Mouse (Mus musculus) erythroid progenitor cell, adult 5-6 weeks (primary cell): ENCODE measurements around the gene Fosl2. TPM values are rescaled to one million over a fixed set of nuclear protein-coding genes. Genes with fewer than 3 reads are reported as not detected.

Source experiments
- ATAC-seq: replicated peaks from 2 replicates; pipeline ENCODE4 v1.8.0; 2016; ENCODE audit warnings: moderate number of reproducible peaks, mild to moderate bottlenecking, moderate TSS enrichment, inconsistent platforms; ENCODE audit not compliant: poor library complexity, low FRiP score, severe bottlenecking
- total RNA-seq, 2 experiments: library from RNA; stranded (forward) in 1 of 2; stranded (reverse) in 1 of 2; fragments of 150-400 nt in 1 of 2; fragments of 186-747, 209-891 nt in 1 of 2; gene quantifications; 2 replicates each; pipeline versions ENCODE4 v1.2.3 to v1.2.4; 2015 to 2017; ENCODE audit warnings: low replicate concordance in 2 of 2

The Fosl2 gene
- 7.9 and 12.2 TPM in 2 replicates for total RNA-seq (2015; ENCODE audit: low replicate concordance)
- total RNA-seq (2017; ENCODE audit: low replicate concordance): 2.4 and 2.9 TPM in 2 replicates

GRCm38 (mm10) chr5:32135336-32136206, at the start of gene Fosl2:
Gene Fosl2, plus strand, starts transcription at chr5:32135801.
- no peak for ATAC-seq

GRCm38 (mm10) chr5:32085971-32086370, 49.6 kb upstream of the Fosl2 start:
- no peak for ATAC-seq

DNA sequence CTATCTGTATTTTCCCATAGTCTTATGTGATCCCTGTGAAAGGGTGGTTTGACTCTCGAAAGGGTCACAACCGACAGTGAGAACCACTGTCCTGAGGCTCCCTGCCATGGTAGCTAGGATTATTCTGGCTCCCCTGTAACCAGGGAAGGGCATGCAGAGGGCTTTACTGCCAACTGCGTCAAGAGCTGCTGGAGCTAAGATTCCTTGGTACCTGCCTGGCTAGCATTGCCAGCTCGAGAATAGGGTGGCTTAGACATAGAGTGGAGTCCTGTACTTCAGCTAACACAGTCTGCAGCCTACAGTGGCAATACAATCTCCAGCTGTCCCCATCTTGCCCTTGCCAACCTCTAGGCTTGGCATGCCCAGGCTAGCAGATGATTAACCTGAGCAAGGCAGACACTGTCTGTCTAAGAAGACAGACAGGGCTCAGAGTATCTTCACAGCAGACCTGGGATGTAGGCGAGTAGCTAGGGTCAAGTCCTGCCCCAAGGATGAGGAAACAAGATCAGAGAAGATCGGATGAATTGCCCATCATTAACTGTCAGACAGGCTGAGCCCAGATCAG, 49.0 kb upstream of the Fosl2 start:
- no peak for ATAC-seq

DNA sequence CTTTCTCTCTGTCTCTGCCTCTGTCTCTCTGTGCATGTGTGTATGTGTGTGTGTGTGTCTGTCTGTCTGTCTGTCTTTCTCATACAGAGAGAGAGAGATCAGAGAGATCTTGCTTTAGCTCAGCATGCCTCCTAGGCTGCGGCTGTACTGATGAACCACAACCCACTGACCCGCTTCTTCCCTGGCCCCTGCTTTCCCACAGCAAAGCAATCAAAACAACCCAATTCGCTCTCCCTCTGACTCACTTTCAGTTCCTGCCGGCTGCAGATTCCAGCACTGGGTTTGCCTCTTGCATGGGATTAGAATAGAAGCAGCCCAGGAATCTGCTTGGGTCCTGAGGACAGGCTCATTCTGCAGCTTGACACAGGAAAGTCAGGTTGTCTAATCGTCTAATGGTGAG, 46.1 kb upstream of the Fosl2 start:
- no peak for ATAC-seq

GRCm38 (mm10) chr5:32092281-32092680, 43.3 kb upstream of the Fosl2 start:
- no peak for ATAC-seq

DNA sequence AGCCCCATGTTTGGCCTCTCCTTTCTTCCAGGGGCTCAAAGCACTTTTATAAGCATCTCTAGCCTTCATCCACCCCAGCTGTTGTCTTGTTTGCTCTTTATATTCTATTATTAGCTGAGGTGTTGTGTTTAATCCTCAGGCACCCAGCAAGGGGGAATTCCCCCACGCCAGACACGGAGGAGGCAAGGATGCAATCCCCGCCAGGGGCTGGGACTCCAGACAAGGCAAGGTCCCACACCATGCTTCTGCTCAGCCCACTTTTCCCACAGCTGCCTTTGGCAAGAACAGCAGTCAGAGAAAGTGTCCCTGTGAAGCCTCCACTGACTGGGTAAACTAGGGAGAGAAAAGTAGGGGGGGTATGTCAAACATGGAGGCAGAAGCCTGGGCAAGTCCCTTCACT, 36.9 kb upstream of the Fosl2 start:
- no peak for ATAC-seq

GRCm38 (mm10) chr5:32102484-32102883, 33.1 kb upstream of the Fosl2 start:
- ATAC-seq: no peak

GRCm38 (mm10) chr5:32102971-32103431, 32.6 kb upstream of the Fosl2 start:
- no peak for ATAC-seq

GRCm38 (mm10) chr5:32103545-32103944, 32.1 kb upstream of the Fosl2 start:
- ATAC-seq: no peak

DNA sequence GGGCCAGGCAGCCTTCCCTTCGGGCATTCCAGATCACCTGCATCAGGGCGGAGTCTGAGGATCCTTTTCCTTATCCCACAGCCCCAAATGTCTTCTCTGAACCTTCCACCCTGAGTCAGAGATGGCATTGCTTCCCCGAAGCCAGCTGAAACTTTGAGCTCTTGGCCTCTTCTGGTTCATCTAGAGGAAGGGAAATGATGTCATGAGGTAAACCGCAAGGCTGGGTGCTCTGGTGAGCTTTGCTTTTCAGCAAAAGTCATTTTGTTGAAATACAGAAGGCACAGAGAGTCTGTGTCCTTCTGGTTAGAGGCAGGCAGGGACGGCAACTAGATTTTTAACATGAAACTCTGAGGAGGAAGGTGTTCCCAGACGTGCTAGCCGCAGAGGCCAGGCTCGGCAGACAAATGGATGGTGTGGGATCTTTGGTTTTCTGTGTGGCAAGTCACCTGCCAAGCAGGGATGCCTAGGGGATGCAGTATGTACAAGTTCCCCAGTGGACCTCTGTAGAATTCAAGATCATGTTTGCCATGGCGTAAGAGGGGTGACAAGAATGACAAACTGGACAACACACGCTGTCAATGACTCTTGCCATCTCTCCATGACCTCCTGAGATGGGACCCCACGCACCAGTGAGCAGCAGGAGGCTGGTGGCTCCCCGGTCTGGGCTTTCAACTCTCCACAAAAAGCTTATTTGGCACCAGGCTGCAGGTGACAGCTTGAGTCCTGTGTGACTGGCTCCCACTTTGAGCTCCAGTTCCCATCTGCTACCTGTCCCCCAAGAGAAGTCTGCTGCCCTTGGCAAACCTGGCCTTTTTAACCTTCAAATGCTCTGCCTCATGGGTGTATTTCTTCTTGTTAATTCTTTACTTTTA, 31.2 kb upstream of the Fosl2 start:
- ATAC-seq: no peak

DNA sequence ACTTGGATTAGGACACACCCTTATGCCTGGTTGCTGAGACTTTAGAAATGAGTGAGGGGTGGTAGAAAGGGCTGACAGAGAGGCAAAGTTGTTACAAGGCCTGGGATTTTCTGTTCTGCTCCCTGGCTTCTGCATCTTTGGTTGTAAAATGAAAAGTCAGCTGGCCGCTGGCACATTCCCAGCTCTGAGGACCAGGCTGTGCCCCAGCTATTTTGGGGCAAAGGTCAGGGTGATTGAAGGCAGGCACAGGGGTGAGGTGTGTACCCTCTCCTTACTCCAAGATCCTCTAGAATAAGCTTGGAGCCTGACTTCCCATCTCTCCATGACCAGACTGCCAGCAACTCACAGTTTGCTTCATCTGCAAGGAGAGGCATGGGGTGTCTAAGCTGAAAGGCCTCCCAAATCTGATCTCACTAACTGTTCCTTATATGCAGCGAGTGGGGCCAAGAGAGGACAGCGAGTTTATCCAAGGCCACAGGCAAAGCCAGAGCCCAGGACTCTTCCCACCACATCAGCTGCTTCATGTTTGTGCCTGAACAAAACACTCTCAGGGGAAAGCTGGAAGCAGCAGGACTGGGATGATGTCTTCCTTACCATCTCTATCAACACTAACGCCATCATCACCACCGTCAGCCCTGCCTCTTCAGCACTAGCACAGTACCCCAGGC, 29.0 kb upstream of the Fosl2 start:
- no peak for ATAC-seq

DNA sequence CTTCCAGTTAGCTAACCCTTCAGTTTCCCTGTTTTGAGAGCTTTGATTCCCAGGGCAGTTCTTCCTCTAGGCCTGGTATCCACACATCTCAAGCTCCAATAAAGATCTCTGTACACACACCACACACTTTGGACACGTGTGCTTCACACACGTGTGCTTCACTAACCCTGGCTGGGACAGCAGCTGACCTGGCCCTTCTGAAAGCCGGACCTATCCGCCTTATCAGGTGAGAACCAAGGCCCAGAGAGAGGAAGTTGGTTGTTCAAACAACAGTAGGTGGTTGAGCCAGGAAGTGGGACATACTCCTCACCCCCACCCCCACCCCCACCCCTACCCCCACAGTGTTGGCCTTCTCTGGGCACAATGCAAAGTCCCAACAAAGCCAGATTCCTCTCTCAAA, 24.9 kb upstream of the Fosl2 start:
- no peak for ATAC-seq

DNA sequence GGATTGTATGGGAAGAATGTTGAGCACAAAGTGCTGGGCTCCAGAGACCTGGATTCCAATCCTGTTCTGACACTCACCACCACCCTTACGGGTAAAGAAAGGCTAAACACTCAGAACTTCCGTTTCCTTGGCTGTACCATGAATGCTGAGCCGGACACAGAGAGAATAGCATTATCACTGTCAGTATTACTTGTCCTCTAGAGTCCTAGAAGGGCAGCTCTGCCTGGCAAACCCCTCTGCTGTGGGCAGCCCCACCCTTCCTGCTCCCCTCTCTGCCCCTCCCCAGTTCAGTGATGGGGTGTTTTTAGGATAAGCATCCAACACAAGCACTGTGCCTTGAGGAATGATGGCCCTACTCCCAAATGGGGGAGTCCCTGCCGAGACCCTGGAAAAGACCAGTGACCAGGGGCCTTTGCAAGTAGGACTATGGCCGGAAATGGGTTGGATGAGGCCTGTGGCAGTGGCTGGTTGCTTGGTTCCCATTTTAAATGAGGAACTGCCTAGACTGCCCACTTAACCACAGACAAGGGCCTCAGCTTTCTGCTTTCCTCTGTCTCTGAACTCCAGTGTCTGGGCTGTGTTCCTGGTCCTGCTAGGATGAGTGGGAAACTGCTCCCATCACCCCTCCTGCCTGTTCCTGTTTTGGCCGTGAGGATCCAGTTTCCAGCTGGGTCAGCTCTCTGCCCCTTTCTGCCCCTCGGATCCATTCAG, 23.2 kb upstream of the Fosl2 start:
- no peak for ATAC-seq

DNA sequence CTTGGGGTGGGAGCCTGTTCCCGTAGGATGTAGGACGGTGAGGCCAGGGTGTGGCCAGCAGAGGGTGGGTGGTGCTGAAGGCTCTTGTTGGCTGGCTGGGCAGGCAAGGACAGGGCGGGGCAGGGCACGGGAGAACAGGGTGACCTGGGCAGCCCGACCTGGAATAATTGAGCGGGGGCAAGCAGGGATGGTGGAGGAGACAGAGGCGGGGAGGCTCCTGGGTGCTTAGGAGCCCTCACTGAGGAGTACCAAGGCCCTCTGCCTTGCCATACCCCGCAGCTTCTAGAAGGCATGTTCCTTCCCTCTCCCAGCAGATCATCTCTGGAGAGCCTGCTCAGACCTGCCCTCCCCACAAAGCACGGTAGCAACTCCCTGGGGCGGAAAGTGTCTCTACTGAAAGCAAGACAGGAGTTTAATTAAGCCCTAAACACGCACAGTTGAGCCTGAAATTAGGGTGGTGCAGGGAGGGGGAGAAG, 14.7 kb upstream of the Fosl2 start:
- ATAC-seq: no peak

GRCm38 (mm10) chr5:32121936-32122335, 13.7 kb upstream of the Fosl2 start:
- no peak for ATAC-seq

- no peak for ATAC-seq
Observed at GRCm38 (mm10) chr5:32122363-32122762, 13.2 kb upstream of the Fosl2 start.

- no peak for ATAC-seq
Observed at GRCm38 (mm10) chr5:32124957-32125356, 10.6 kb upstream of the Fosl2 start.

GRCm38 (mm10) chr5:32127226-32127625, 8.4 kb upstream of the Fosl2 start:
- ATAC-seq: no peak

GRCm38 (mm10) chr5:32127927-32128326, 7.7 kb upstream of the Fosl2 start:
- no peak for ATAC-seq
